Mouse (Mus musculus): ENCODE results near the gene Mc1r. TPM values are rescaled to one million over a fixed set of nuclear protein-coding genes. Genes with fewer than 3 reads are reported as not detected.

The Mc1r gene
- total and polyA plus RNA-seq, 3 experiments: 0.04 TPM; not detected in 2

GRCm38 (mm10) chr8:123442871-123443575, 36.1 kb downstream of the Mc1r start:
- dilution Hi-C loops (cut with MboI; ENCODE audit: extremely low pct_ligation_motif_present, extremely low pct_unique_long_range_greater_than_20kb, low sequenced_read_pairs) (no loop called here), in situ Hi-C loops (cut with MboI; ENCODE audit: low pct_ligation_motif_present, low pct_unique_long_range_greater_than_20kb, low sequenced_read_pairs) (no loop called here)
- Histone ChIP-seq H3K27me3 (replicated peaks) (no peaks in the 10 kb centered on the region), H3K4me1 (ENCODE audit: control insufficient read depth in 1 of 2, insufficient read depth in 2 of 2) (peaks cover 10 to 13% of the 10 kb centered on the region in 2 experiments), H3K79me2 (replicated peaks; ENCODE audit: control insufficient read depth, extremely low read depth, insufficient read depth, poor library complexity, severe bottlenecking) (no peaks in the 10 kb centered on the region), H3K27ac (ENCODE audit: insufficient read depth, low read depth) (peak overlapping the region; percentile 30; the same call in 1 of the 2 replicates), H3K36me3 (replicated peaks in 1 of 2; ENCODE audit: control insufficient read depth in 1 of 2, insufficient read depth in 1 of 2, low read length in 1 of 2) (peaks cover 0 to 18% of the 10 kb centered on the region in 2 experiments), H3K4me3 (replicated peaks in 1 of 3; ENCODE audit: low read depth in 2 of 3, low read length in 2 of 3, poor library complexity in 1 of 3) (peak overlapping the region; percentile 57 to 83 (median 59)), H3K9ac (ENCODE audit: insufficient read depth, low read depth) (peak overlapping the region; percentile 79), H3K4me2 (ENCODE audit: insufficient read depth, low read depth, poor library complexity, severe bottlenecking) (peak overlapping the region; percentile 67), H3K9me3 (replicated peaks; ENCODE audit: low read length) (peaks cover 7% of the 10 kb centered on the region)
- TF ChIP-seq SIN3A (IDR thresholded peaks at IDR 0.05; ENCODE audit: low read length) (peak; percentile 46), GABPA (IDR thresholded peaks at IDR 0.05; ENCODE audit: insufficient replicate concordance, low read depth, low read length) (peak; percentile 24; the same call in 1 of the 2 replicates), KAT2A (IDR thresholded peaks at IDR 0.05; ENCODE audit: insufficient replicate concordance, low read length) (no peak), MYC (IDR thresholded peaks at IDR 0.05; ENCODE audit: low read depth, low read length) (0 out of 2 replicates have a peak, but pooled peaks have one; percentile 48), SMC3 (IDR thresholded peaks at IDR 0.05; ENCODE audit: low read depth, low read length) (peak; percentile 50), POLR2AphosphoS2 (IDR thresholded peaks at IDR 0.05; ENCODE audit: low read depth, low read length) (0 out of 2 replicates have a peak, but pooled peaks have one; percentile 52), CHD1 (IDR thresholded peaks at IDR 0.05; ENCODE audit: low read depth, low read length) (no peak), MAX (IDR thresholded peaks at IDR 0.05; ENCODE audit: low read length) (peak; percentile 78; the same call in 1 of the 2 replicates), BHLHE40 (IDR thresholded peaks at IDR 0.05; ENCODE audit: low read depth, low read length) (no peak), JUND (conservative IDR thresholded peaks at IDR 0.05; ENCODE audit: low read depth, low read length) (peak; percentile 34; the same call in 1 of the 2 replicates), ZNF384 (IDR thresholded peaks at IDR 0.05; ENCODE audit: low read depth, low read length) (peak; percentile 41; the same call in 1 of the 2 replicates), MAZ (IDR thresholded peaks at IDR 0.05; ENCODE audit: low read depth, low read length) (0 out of 2 replicates have a peak, but pooled peaks have one; percentile 21), TBP (conservative IDR thresholded peaks at IDR 0.05; ENCODE audit: low read depth, low read length) (peak; percentile 55; the same call in 1 of the 2 replicates), TCF12 (IDR thresholded peaks at IDR 0.05; ENCODE audit: low read depth, low read length) (peak; percentile 66), EP300 (IDR thresholded peaks at IDR 0.05; ENCODE audit: low read length) (no peak), NELFE (IDR thresholded peaks at IDR 0.05; ENCODE audit: low read depth, low read length) (peak; percentile 75), NRF1 (IDR thresholded peaks at IDR 0.05; ENCODE audit: low read depth, low read length) (peak; percentile 50), MAFK (IDR thresholded peaks at IDR 0.05; ENCODE audit: insufficient replicate concordance, low read length) (no peak), MXI1 (IDR thresholded peaks at IDR 0.05; ENCODE audit: low read depth, low read length) (peak; percentile 76; the same call in 1 of the 2 replicates), HCFC1 (IDR thresholded peaks at IDR 0.05; ENCODE audit: low read depth, low read length) (peak; percentile 70), RAD21 (IDR thresholded peaks at IDR 0.05; ENCODE audit: low read depth, low read length) (peak; percentile 26), USF1 (IDR thresholded peaks at IDR 0.05; ENCODE audit: low read depth, low read length) (no peak), ELF1 (IDR thresholded peaks at IDR 0.05; ENCODE audit: low read depth, low read length) (no peak), UBTF (IDR thresholded peaks at IDR 0.05; ENCODE audit: low read depth, low read length) (peak; percentile 43; the same call in 1 of the 2 replicates), JUN (IDR thresholded peaks at IDR 0.05; ENCODE audit: insufficient read depth, low read depth, low read length) (peak; percentile 27; the same call in 1 of the 2 replicates), CHD2 (IDR thresholded peaks at IDR 0.05; ENCODE audit: low read length) (peak; percentile 71; the same call in 1 of the 2 replicates), MEF2A (IDR thresholded peaks at IDR 0.05; ENCODE audit: borderline replicate concordance, low read depth, low read length) (no peak), CTCF (conservative IDR thresholded peaks at IDR 0.05 in 1 of 2, IDR thresholded peaks at IDR 0.05 in 1 of 2; ENCODE audit: low read depth in 2 of 2, low read length in 2 of 2) (peak; percentile 22 to 71; a peak in 2 of 4 replicates), ZC3H11A (IDR thresholded peaks at IDR 0.05; ENCODE audit: low read depth, low read length) (no peak), ZKSCAN1 (IDR thresholded peaks at IDR 0.05; ENCODE audit: borderline replicate concordance, low read depth, low read length) (no peak), RCOR1 (conservative IDR thresholded peaks at IDR 0.05; ENCODE audit: low read depth, low read length) (no peak), ETS1 (conservative IDR thresholded peaks at IDR 0.05; ENCODE audit: low read depth, low read length) (peak; percentile 33; the same call in 1 of the 2 replicates), PAX5 (IDR thresholded peaks at IDR 0.05; ENCODE audit: low read length) (no peak), USF2 (conservative IDR thresholded peaks at IDR 0.05; ENCODE audit: low read depth, low read length) (no peak), POLR2A (IDR thresholded peaks at IDR 0.05; ENCODE audit: low read depth, low read length) (peak; percentile 71), E2F4 (IDR thresholded peaks at IDR 0.05; ENCODE audit: insufficient replicate concordance, low read depth, low read length) (no peak), ZMIZ1 (IDR thresholded peaks at IDR 0.05; ENCODE audit: low read depth, low read length) (peak; percentile 64), IRF4 (IDR thresholded peaks at IDR 0.05; ENCODE audit: low read depth, low read length) (peak; percentile 70; the same call in 1 of the 2 replicates)
- peak; percentile 84 for DNase-seq (ENCODE audit: extremely low read depth)
